10 mouse cellular contexts compared by ENCODE assay signal in the genomic region with DNA sequence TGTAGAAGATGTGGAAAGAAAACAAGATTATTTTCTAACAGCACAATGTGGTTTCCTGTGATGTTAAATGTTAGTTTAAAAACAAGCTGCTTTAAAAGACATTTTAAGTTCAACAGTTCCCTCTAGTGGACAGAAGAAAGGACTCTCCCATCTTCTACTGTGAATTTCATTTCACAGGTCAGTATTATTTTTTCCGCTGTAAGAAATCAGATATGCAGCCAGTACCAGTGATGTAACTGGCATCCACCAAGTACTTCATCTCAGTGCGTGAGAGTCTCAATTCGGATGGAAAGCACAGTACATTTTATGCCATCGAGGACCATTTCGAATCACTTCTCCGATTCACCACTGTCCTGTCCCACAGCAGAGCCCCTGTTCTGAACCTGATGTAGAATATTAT. TPM values are rescaled to one million over a fixed set of nuclear protein-coding genes. Genes with fewer than 3 reads are reported as not detected.
DNase-seq lines count a peak whose midpoint lies in the region; ATAC-seq lines count a peak whose summit lies in the region.
"Had no signal": no experiment of that assay in that cellular context is flagged by ENCODE, and none has a peak within 500 bp of the region (broad histone marks: within the 10 kb centered on the region; RNA-seq: fewer than 3 reads in every experiment).

No protein-coding gene starts in this region.

- peak; percentile 68 for DNase-seq in cerebellum, adult 9-10 months
- DNase-seq in cerebellum, adult 11 months, result no peak
- DNase-seq in lung, postnatal 4 days, result no peak
- DNase-seq in gonadal fat pad, adult 2 months (ENCODE audit: low read depth), result peak; percentile 2
- peak; percentile 66 for DNase-seq in retina, postnatal 1 day
- no peak for DNase-seq in adrenal gland, adult 2 months
- no peak for DNase-seq in cerebellum, postnatal 4 days (ENCODE audit: low spot score in 2 of 2)

- no peak overlapping the region for H3K27ac ChIP-seq in lung, embryonic 16.5 days (ENCODE audit: low read length)
- H3K27ac ChIP-seq: embryonic facial prominence, embryonic 15.5 days; lung, embryonic 15.5 days had no signal

- H3K9ac ChIP-seq in lung, embryonic 16.5 days (ENCODE audit: low read length), result no peak overlapping the region
- H3K9ac ChIP-seq: embryonic facial prominence, embryonic 15.5 days; lung, embryonic 15.5 days had no signal

- H3K27me3 ChIP-seq in lung, embryonic 16.5 days (ENCODE audit: control insufficient read depth, insufficient read depth, low read depth, low read length), result no peaks in the 10 kb centered on the region
- H3K27me3 ChIP-seq: embryonic facial prominence, embryonic 15.5 days; lung, embryonic 15.5 days had no signal

- no peaks in the 10 kb centered on the region for H3K36me3 ChIP-seq in lung, embryonic 16.5 days (ENCODE audit: control insufficient read depth, insufficient read depth, low read length)
- H3K36me3 ChIP-seq: embryonic facial prominence, embryonic 15.5 days; lung, embryonic 15.5 days had no signal

- 60% methylated on average over 6 of the region's 6 CpGs for WGBS in lung, embryonic 16.5 days

- H3K4me1 ChIP-seq in lung, embryonic 16.5 days (replicated peaks; ENCODE audit: control insufficient read depth, insufficient read depth, low read length), result no peaks in the 10 kb centered on the region
- H3K4me1 ChIP-seq: lung, embryonic 15.5 days had no signal

- H3K4me2 ChIP-seq in lung, embryonic 16.5 days (ENCODE audit: low read depth, low read length), result no peak overlapping the region
- H3K4me2 ChIP-seq: embryonic facial prominence, embryonic 15.5 days; lung, embryonic 15.5 days had no signal

- ATAC-seq in lung, embryonic 16.5 days (ENCODE audit: low read depth), result peak; percentile 27; the same call in 1 of the 2 replicates

- H3K4me3 ChIP-seq in lung, embryonic 16.5 days (ENCODE audit: low read length), result no peak overlapping the region
- H3K4me3 ChIP-seq: embryonic facial prominence, embryonic 15.5 days; lung, embryonic 15.5 days had no signal

- no peaks in the 10 kb centered on the region for H3K9me3 ChIP-seq in lung, embryonic 16.5 days (ENCODE audit: control insufficient read depth, low read length)
- H3K9me3 ChIP-seq: embryonic facial prominence, embryonic 15.5 days; lung, embryonic 15.5 days had no signal

RNA-seq across cellular contexts. Expression of gene Ccdc171, which starts 45.2 kb away (rescaled TPM):
- 3.4 and 4.5 TPM in 2 replicates for polyA plus RNA-seq in lung, embryonic 16.5 days (2015; fragmentation: Nextera tagmentation; extraction: Ambion mirVana)
- polyA plus RNA-seq in gonadal fat pad, adult 2 months (2012; rRNA removed), result 0.66 and 1.3 TPM in 2 replicates
- 1 to 10 TPM; 1.8 to 2.2 TPM for total RNA-seq in adrenal gland, adult 2 months (2021)
- polyA plus RNA-seq in adrenal gland, adult 2 months (2012; rRNA removed), result 0.20 and 0.40 TPM in 2 replicates

Comparison
In these comparisons a context has a peak if more than half of its experiments do, and no peak if none do; other contexts are left out.
1. DNase-seq: peak in cerebellum, adult 9-10 months (single experiment), gonadal fat pad, adult 2 months (single experiment) and retina, postnatal 1 day (single experiment); none in cerebellum, adult 11 months (single experiment), lung, postnatal 4 days (0 of 2), adrenal gland, adult 2 months (single experiment) and cerebellum, postnatal 4 days (0 of 2).